Mouse (Mus musculus): ENCODE data around the gene Shroom3. TPM values are rescaled to one million over a fixed set of nuclear protein-coding genes. Genes with fewer than 3 reads are reported as not detected.

The Shroom3 gene
- total RNA-seq, 2 experiments from 2014 or later: 8.9 to 11.0 TPM

- DNase-seq (ENCODE audit: low spot score in 2 of 2): no peak
Observed at GRCm38 (mm10) chr5:92959287-92959686, 276.1 kb downstream of the Shroom3 start.

- no peak for DNase-seq (ENCODE audit: low spot score in 2 of 2)
Observed at GRCm38 (mm10) chr5:92959708-92960107, 276.5 kb downstream of the Shroom3 start.

DNA sequence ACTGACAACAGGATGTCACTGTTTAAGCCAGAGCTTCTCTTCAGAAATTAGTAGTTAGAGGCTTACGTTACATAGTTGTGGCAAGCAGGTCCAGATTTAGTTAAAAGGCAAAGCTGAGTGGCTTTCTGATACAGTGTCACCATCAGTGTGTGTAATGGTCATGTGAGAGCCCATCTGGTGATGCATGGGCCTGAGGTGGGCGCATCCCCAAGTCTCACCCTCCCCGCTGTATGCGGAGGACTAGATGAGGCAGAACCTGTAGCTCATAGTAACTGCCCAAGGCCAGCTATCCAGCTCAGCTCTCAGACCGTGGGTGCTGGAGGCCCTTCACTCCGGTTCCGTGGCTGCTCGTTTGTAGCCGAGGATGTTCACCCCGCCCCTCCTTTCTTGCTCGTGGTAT, 278.1 kb downstream of the Shroom3 start:
- DNase-seq (ENCODE audit: low spot score in 2 of 2): no peak

GRCm38 (mm10) chr5:92961770-92962231, 278.6 kb downstream of the Shroom3 start:
- no peak for DNase-seq (ENCODE audit: low spot score in 2 of 2)

DNA sequence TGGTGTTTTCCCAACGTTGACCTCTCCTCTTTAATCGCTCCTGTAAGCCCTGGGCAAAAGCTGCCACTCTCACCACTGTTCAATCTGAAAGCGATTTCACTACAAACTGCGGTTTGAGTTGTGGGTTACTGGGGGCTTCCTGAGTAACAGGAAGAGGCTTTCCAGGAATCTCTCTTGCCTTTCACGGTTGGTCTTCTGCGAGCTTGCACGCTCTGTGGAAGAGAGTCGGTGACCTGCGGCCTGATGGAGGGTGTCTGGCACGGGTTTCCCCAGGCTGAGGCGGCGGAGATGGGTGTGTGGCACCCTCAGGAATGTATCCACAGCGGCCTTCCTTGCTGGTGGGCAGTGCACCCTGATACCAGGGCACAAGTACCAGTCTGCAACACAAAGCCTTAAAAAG, 281.5 kb downstream of the Shroom3 start:
- DNase-seq (ENCODE audit: low spot score in 2 of 2): no peak

GRCm38 (mm10) chr5:92967143-92967542, 283.9 kb downstream of the Shroom3 start:
- DNase-seq (ENCODE audit: low spot score in 2 of 2): no peak

DNA sequence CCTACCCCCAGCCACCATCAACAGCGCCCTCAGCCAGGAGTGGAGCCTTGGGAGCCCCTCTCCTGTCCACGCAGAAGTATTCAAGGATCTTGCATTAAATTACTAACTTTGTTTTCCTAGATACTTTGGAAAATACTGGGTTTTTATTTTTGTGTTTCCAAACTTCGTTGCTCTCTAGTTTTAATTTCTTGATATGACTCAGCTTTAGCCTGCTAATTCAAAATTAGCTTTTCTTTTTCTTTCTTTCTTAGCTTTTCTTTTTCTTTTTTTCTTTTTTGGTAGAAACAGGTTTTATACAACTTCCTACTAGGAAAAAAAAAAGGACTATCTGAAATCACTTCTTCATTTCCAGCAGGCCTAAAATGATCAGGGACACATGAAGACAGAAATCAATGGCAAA, 284.7 kb downstream of the Shroom3 start:
- DNase-seq (ENCODE audit: low spot score in 2 of 2): no peak

DNA sequence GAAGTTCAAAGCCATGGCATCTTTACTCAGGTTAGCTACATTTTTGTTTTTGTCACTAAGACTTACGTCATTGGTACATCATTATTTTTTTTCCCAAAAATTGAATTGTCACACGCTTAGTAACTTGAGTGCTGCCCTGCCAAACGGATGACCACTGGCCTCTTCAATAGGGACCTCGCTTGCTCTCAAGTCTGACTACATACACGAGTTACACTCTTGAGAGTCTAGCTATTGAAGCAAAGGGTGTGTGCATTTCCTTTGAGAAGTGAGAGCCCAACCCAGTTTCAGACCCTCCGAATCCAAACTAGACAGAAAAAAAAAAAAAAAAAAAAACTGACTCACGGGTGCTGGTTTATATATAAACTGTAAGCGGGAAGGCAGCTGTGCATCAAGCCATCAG, 286.2 kb downstream of the Shroom3 start:
- no peak for DNase-seq (ENCODE audit: low spot score in 2 of 2)

DNA sequence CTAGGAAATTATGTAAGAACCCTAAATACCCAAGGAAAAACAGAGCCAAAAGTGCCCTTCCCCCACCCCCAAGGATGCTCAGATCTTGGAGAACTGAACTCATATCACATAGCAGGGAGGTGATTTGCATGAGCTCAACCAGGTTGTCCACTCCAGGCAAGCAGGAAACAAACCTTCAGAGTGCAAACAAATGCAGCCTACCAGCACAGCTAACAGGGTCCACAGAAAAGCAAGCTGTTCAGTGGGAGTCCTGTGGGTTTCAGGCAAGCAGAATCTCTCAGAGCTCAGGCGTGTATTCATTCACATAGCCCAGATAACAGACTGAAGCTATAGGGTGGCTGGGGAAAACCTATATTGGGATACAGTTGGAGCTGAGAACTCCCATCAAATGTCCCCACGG, 286.7 kb downstream of the Shroom3 start:
- no peak for DNase-seq (ENCODE audit: low spot score in 2 of 2)

- DNase-seq (ENCODE audit: low spot score in 2 of 2): no peak
Observed at GRCm38 (mm10) chr5:92970480-92970879, 287.2 kb downstream of the Shroom3 start.

DNA sequence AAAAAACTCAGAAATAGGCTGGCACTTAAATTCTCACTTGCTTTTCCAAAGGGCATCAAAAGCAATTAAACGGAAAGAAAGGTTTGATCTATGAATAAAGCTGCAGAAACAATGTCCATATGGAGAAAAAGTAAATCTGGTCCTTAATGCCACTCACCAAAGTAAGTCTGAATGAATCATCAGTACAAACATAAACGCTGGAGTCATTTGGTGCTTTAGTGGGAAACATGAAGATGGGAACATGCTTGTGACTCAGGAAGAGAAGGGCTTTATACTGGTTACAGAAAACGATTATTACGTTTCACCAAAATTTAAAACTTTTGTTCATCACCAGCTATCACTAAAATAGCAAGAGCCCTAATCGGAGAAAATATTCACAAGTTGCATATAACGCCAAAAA, 297.2 kb downstream of the Shroom3 start:
- no peak for DNase-seq (ENCODE audit: low spot score in 2 of 2)

- no peak for DNase-seq (ENCODE audit: low spot score in 2 of 2)
Observed at GRCm38 (mm10) chr5:92980862-92981261, 297.6 kb downstream of the Shroom3 start.

DNA sequence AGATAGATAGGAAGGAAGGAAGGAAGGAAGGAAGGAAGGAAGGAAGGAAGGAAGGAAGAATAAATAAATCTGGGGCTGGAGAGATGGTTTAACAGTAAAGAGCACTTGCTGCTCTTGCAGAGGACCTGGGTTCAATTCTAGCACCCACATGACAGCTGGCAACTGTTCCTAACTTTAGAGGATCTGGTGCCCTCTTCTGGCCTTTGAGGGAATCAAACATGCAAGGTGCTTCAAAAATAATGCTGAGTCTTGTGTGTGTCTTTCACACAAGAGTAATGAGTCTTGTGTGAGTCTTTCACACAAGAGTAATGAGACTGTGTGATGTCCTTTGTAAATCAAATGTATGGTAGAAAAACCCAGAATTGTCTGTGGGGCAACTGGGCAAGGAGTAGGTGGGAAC, 299.4 kb downstream of the Shroom3 start:
- DNase-seq (ENCODE audit: low spot score in 2 of 2): no peak

GRCm38 (mm10) chr5:92983942-92984341, 300.7 kb downstream of the Shroom3 start:
- no peak for DNase-seq (ENCODE audit: low spot score in 2 of 2)

DNA sequence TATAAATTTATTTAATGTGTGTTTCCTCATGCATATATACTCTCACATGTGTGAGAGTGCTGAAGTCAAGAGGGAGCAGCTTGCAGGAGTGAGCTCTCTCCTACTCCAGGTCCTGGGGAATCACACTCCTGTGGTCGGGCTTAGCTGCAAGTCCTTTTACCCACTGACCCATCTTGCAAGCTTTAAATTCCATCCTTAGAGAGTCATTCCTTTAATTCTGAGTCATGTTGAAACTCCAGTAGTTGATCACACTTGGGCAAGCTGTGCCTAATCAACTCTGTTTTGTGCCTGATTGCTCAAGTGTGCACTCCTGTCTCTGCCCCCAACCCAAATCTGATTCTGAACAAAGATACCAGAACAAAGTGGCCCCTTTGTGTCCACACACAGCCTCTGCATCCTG, 301.5 kb downstream of the Shroom3 start:
- DNase-seq (ENCODE audit: low spot score in 2 of 2): no peak

DNA sequence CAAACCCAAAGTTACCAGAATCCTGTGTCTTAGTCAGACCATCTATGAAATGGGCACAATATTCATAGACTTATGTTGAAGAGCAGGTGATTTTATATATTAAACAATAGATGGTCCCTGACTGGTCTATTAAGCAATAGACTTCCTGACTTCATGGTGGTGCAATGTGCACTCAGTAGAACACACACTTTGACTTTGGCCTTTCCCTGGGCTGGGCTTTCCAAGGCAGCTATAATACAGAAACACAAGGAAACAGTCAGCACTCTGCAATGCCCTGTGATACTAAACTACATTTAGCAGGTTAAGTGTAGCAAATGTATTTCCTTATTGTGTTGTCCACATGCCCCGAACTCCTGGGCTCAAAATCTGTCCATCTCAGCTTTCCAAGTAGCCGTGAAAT, 302.2 kb downstream of the Shroom3 start:
- no peak for DNase-seq (ENCODE audit: low spot score in 2 of 2)

GRCm38 (mm10) chr5:92986651-92987610, 303.7 kb downstream of the Shroom3 start:
- no peak for DNase-seq (ENCODE audit: low spot score in 2 of 2)

GRCm38 (mm10) chr5:92987891-92988768, 304.9 kb downstream of the Shroom3 start:
- DNase-seq (ENCODE audit: low spot score in 2 of 2): no peak

- DNase-seq (ENCODE audit: low spot score in 2 of 2): no peak
Observed at GRCm38 (mm10) chr5:92988769-92989356, 305.6 kb downstream of the Shroom3 start.

- no peak for DNase-seq (ENCODE audit: low spot score in 2 of 2)
Observed at GRCm38 (mm10) chr5:92992106-92992505, 308.9 kb downstream of the Shroom3 start.

DNA sequence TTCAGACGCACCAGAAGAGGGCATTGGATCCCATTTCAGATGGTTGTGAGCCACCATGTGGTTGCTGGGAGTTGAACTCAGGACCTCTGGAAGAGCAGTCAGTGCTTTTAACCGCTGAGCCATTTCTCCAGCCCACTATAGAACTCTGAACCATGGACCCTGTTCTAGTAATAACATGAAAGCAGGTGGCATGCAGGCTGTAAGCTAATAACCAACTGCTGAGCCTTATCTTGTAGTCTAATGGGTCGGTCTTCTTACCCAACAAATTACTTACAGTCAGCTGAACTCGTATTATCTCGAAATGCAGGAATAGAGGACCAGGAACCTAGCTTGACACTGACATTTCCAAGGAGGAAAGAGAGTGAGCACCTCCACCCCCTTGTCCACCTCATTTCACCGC, 311.1 kb downstream of the Shroom3 start:
- DNase-seq (ENCODE audit: low spot score in 2 of 2): no peak

- DNase-seq (ENCODE audit: low spot score in 2 of 2): no peak
Observed at GRCm38 (mm10) chr5:92994861-92995260, 311.6 kb downstream of the Shroom3 start.
